Mouse (Mus musculus): ENCODE data around the gene Ptpn7.

The Ptpn7 gene

GRCm38 (mm10) chr1:135128986-135129385 is 3.5 kb upstream of the Ptpn7 start:
- no peak for DNase-seq (ENCODE audit: low spot score in 2 of 2)

DNA sequence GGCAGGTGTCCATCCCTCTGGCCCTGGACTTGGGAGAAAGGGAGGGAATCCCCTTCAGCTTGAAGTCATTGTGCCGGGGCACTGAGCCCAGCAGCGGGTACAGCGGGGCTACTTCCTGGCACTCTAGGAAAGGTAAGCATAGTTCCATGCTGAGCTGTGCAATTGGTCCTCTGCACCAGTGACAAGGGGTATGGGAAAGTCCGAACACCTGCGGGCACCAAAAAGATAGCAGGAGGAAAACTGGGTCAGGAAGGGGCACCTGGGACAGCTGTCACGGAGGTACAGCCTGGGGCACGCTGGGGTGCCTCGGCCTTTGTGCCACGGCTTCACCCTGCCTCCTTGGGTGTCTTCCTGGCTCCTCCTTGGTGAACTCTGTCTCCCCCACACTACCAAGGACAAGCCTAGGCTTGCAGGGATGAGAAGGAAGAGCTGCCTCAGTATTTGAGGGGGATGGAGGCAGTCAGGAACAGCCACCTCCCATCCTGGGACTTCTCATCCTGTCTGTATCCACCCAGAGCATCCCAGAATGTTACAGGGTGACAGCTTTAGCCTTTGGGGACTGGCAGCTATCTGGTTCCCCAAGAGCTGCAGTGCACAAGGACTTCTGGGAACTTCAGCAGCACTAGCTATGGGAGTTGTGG is 2.8 kb upstream of the Ptpn7 start:
- DNase-seq (ENCODE audit: low spot score in 2 of 2), result no peak

DNA sequence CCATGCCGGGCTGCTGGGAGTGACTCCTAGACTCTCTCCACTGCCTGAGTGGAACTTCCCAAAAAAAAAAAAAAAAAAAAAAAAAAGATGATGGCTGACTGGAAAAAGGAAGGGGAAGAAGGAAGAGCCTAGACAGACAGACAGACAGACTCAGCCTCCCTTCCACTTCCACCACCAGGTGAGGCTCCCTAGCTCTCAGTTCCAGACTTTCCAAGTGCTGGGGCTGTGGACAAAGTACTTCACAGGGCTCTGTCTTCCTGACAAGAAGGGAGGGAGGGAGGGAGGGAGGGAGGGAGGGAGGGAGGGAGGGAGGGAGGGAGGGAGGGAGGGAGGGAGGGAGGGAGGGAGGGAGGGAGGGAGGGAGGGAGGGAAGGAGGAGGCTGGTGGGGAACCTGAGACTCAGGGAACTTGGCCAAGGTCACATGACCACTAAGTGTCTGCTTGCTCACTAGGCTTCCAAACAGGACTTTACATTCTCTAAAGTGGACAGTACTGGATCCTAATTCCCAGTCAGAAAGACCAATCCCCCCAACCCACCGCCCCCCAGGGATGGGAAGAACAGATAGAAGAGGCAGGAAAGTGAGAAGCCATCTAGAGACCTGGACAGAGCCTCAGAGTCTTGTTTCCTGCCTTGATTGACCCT is 2.0 kb upstream of the Ptpn7 start:
- no peak for DNase-seq (ENCODE audit: low spot score in 2 of 2)

GRCm38 (mm10) chr1:135131034-135131433 is 1.5 kb upstream of the Ptpn7 start:
- DNase-seq (ENCODE audit: low spot score in 2 of 2), result no peak

- DNase-seq (ENCODE audit: low spot score in 2 of 2), result no peak
Observed at GRCm38 (mm10) chr1:135131560-135131959, 940 bp upstream of the Ptpn7 start.

DNA sequence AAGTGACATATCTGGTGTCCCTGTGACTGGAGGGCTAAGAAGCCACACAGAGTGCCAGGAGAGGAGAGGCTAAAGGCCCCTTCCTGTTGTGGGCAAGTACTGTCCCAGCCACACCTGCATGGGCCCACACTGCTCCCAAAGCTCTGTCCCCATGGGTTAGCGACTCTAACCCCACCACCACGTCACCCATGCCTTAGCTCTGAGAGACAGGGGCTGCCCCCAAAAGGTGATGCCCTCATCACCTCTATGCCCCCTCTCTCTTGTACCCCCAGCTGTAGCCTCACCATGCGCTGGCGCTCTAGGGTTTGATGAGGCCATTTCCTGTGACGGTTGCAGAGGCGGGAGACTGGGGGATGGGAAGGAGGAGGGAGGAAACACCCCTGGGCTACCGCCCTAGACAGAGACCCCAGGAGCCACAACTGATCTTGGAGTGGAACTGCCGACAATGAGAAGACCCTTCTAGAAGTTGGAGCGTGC is 431 bp downstream of the Ptpn7 start:
- no peak for DNase-seq (ENCODE audit: low spot score in 2 of 2)

DNA sequence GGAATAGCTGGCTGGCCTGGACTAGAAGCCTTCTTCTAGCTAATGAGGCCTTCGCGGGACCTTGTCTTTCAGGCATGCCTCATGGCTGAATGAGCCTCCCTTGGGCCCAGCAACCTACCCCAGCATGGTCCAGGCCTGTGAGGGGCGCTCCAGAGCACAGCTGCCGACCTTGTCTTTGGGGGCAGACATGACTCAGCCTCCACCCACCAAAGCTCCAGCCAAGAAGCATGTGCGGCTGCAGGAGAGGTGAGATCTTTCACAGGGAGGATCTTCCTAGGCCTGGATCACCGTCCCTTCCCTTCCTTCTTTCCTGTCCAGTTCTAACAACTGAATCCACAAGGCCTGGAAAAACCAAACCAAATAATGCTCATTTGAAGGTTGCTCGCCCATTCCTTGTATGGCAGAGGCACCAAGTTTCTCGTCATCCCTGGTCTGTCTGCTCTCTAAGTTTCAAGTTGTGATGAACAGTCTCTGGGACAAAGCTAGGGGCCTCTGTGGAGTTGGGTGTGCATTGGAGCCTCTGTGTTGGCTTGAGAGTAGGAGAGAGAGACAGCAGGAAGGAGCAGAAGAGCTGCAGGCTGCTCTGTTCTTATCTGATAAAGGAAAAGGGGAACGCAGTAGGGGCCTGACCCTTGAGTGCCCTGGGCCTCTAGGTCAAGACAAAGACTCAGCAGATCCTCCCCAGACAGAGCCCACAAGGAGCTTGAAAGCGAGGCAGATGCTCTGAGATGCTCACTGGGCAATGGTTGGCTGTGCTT is 1.4 kb downstream of the Ptpn7 start:
- no peak for DNase-seq (ENCODE audit: low spot score in 2 of 2)

- DNase-seq (ENCODE audit: low spot score in 2 of 2), result no peak
Observed at GRCm38 (mm10) chr1:135135111-135135787, 2.7 kb downstream of the Ptpn7 start.

GRCm38 (mm10) chr1:135136500-135136899 is 4.0 kb downstream of the Ptpn7 start:
- DNase-seq (ENCODE audit: low spot score in 2 of 2), result peak; percentile 65 to 67

DNA sequence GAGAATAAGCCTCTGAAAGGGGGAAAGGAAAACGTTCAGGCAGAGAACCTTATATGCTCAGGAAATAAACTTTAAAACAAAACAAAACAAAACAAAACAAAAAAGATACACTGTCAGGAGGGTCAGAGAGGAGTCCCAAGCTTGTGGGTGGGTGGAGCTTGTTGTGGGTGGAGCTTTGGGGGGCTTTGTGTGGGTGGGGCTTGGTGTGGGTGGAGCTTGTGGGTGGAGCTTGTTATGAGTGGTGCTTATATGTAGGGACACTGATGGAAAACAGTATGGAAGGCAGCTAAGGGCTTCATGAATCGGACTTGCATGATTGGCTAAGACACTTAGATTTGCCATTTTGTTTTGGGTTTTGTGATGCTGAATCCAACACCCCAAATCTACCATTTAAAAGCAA is 7.4 kb downstream of the Ptpn7 start:
- DNase-seq (ENCODE audit: low spot score in 2 of 2), result no peak

- DNase-seq (ENCODE audit: low spot score in 2 of 2), result no peak
Observed at GRCm38 (mm10) chr1:135142452-135142851, 10.0 kb downstream of the Ptpn7 start.

DNA sequence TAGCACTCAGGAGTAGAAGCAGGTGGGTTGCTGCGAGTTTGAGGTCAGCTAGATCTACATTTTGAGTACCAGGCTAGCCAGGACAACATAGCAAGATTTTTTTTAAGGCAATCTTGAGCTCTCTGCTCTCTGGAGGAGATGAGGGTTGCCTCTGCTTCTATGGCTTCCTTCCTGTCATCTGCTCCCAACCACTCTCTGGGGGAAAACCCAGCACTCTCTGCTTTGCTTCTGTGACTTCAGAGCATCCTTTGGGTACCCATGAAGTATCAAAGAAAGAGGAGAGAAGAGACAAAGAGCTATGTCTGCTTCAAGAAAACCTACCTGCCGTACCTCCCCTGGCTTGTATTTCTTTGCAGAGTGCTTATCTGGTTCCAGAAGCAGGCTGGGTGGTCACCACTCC is 11.4 kb downstream of the Ptpn7 start:
- DNase-seq (ENCODE audit: low spot score in 2 of 2), result no peak

DNA sequence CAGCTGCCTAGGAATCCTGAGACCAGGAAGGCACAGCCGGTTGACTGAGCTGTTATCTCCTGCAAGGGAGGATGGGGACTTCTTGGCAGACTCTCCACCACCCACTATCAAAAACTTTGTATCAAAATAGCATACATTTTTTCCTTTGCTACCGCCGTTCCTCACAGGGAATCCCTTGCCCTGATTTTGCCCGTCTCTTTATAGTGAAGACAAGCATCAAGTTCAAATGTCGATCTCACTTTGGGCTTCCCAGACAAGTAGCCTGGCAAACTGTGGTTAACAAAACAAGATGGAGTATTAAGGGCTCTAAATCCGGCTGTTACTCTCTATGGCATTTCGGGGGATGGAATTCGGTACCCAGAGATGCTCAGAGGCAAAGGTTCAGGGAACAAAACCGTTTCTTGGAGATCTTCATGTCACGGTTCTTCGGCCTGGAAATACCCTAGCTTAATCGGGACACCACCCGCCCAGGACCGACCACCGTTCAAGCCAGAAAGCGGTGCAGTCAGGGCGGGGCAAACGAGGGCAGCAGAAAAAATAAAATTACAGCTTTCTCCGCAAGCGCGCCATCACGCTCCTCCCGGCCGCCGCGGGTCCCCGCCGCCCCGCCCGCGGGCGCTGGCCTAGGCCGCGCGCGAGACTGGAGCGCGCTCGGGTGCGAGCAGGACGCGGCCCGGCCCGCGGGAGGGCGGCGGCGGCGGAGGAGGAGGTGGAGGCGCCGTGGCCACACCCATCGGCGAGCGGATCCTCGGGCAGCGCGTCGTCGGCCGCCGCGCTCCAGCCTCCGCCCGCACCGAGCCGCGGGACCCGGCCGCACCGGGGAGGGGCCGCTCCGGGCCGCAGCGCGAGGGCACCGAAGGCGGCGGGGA is 13.8 kb downstream of the Ptpn7 start, which contains the start of gene Arl8a:
Arl8a (plus strand) TSS at position 748 of the 869 bp plus-strand sequence.
- peak; percentile 62 to 68 for DNase-seq (ENCODE audit: low spot score in 2 of 2)

- DNase-seq (ENCODE audit: low spot score in 2 of 2), result peak; percentile 59 to 63
Observed at GRCm38 (mm10) chr1:135146946-135147701, 14.6 kb downstream of the Ptpn7 start.

GRCm38 (mm10) chr1:135147702-135148058 is 15.2 kb downstream of the Ptpn7 start:
- no peak for DNase-seq (ENCODE audit: low spot score in 2 of 2)

DNA sequence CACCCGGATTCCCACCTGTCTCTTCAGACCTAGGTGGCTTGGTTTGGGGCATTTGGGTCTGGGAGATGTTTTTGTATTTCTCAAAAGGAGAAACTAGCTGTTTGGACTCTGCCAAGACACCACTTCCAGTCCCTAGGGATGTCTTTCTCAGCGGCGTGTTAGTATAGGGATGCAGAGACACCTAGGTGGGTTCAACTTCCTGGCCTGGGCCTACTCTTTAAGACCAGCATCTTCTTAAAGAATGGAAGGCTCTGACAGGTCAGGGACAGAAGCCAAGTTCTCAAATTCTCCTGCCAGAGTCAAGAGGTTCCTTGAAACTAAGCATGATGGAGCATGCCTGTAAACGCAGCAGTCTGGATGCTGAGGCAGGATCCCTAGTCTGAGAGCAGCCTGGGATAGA is 16.0 kb downstream of the Ptpn7 start:
- no peak for DNase-seq (ENCODE audit: low spot score in 2 of 2)

DNA sequence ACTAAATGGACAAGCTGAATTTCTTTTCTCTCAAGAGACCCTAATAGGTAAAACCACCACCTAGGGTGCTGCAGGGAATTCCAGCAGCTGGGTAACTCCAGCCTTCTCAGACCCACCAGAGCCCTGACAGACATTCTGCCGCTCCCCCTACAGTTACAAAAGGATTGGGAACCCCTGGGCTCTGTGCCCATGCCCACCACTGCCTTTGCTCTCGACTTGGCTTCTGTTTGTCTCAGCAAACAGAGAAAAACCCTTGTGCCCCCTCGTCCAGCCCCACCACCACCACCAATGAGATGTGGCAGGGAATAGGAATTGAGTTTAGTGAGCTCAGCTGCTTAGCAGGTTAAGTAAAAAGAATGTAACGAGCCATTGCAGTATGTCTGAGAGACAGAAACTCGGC is 16.5 kb downstream of the Ptpn7 start:
- DNase-seq (ENCODE audit: low spot score in 2 of 2), result no peak

DNA sequence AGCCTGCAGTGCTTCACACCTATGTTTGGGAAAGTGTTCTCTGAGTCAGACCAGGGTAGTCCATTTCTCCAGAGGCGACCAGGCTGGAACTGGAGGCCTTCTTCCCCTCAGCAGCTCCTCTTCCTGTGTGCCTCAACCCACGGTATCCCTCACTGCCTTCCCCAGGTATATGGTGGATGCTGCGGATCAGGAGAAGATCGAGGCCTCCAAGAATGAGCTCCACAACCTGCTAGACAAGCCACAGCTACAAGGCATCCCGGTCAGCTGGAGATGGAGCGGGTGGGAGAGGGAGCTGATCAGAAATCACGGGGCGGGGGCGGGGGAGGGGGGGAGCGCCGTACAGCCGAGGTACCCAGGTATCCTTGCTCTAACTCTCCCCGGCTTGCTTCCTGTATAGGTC is 21.5 kb downstream of the Ptpn7 start:
- DNase-seq (ENCODE audit: low spot score in 2 of 2), result no peak

GRCm38 (mm10) chr1:135154411-135154959 is 22.0 kb downstream of the Ptpn7 start:
- DNase-seq (ENCODE audit: low spot score in 2 of 2), result peak; percentile 67 to 75

DNA sequence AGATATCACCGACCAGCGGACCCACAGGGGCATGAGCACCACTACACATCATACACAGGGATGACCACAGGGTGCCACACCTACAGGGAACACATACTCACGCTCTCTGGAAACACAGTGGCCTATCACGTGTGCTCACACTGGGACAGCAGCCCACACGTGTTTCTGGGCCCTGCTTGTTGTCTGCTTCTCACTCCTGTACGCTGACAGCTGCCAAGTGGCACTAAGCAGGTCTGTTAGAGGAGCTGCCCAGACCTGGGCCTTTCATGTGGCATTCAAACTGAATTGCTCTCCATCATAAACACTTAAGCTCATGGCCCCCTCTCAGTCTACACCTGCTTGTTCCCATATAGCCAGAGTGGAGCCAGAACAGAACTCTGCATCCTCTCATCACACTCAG is 23.8 kb downstream of the Ptpn7 start:
- no peak for DNase-seq (ENCODE audit: low spot score in 2 of 2)
